Mouse (Mus musculus) fibroblast of lung, adult 2 months (primary cell): ENCODE results near the gene Mdga2.

Experiments
- DNase-seq: peaks from one replicate; pipeline ENCODE4 v3.0.0-alpha.2; 2011; ENCODE audit warnings: low read depth

Mdga2 gene

GRCm38 (mm10) chr12:67222221-67223025 lies at the start of gene Mdga2:
Gene Mdga2, minus strand, starts transcription at chr12:67222549.
- no peak for DNase-seq

GRCm38 (mm10) chr12:67267409-67267808 lies 45.1 kb upstream of the Mdga2 start:
- DNase-seq = no peak

GRCm38 (mm10) chr12:67223530-67223929 lies 1.2 kb upstream of the Mdga2 start:
- no peak for DNase-seq

GRCm38 (mm10) chr12:67221329-67222220 lies 774 bp downstream of the Mdga2 start:
- no peak for DNase-seq

GRCm38 (mm10) chr12:67220641-67221231 lies 1.6 kb downstream of the Mdga2 start:
- DNase-seq = no peak

GRCm38 (mm10) chr12:67220041-67220440 lies 2.3 kb downstream of the Mdga2 start:
- DNase-seq = no peak

- DNase-seq = no peak
Observed at GRCm38 (mm10) chr12:67219564-67219963, 2.8 kb downstream of the Mdga2 start.

GRCm38 (mm10) chr12:67212801-67213200 lies 9.5 kb downstream of the Mdga2 start:
- DNase-seq = no peak

- DNase-seq = no peak
Observed at GRCm38 (mm10) chr12:67178155-67178554, 44.2 kb downstream of the Mdga2 start.

GRCm38 (mm10) chr12:67156569-67157237 lies 65.6 kb downstream of the Mdga2 start:
- DNase-seq = no peak

GRCm38 (mm10) chr12:67153077-67153476 lies 69.3 kb downstream of the Mdga2 start:
- DNase-seq = no peak

- no peak for DNase-seq
Observed at GRCm38 (mm10) chr12:67141605-67142004, 80.7 kb downstream of the Mdga2 start.

- no peak for DNase-seq
Observed at GRCm38 (mm10) chr12:67140131-67140530, 82.2 kb downstream of the Mdga2 start.

- no peak for DNase-seq
Observed at GRCm38 (mm10) chr12:67127457-67127856, 94.9 kb downstream of the Mdga2 start.

GRCm38 (mm10) chr12:67123874-67124273 lies 98.5 kb downstream of the Mdga2 start:
- no peak for DNase-seq

GRCm38 (mm10) chr12:67118652-67119515 lies 103.5 kb downstream of the Mdga2 start:
- DNase-seq = no peak

GRCm38 (mm10) chr12:67104171-67104570 lies 118.2 kb downstream of the Mdga2 start:
- no peak for DNase-seq

GRCm38 (mm10) chr12:67094414-67094813 lies 127.9 kb downstream of the Mdga2 start:
- DNase-seq = no peak

- DNase-seq = no peak
Observed at GRCm38 (mm10) chr12:67090420-67090965, 131.9 kb downstream of the Mdga2 start.

GRCm38 (mm10) chr12:67059136-67060014 lies 163.0 kb downstream of the Mdga2 start:
- DNase-seq = peak; percentile 24
